ENCODE assay signal across 27 mouse cellular contexts in the genomic region with DNA sequence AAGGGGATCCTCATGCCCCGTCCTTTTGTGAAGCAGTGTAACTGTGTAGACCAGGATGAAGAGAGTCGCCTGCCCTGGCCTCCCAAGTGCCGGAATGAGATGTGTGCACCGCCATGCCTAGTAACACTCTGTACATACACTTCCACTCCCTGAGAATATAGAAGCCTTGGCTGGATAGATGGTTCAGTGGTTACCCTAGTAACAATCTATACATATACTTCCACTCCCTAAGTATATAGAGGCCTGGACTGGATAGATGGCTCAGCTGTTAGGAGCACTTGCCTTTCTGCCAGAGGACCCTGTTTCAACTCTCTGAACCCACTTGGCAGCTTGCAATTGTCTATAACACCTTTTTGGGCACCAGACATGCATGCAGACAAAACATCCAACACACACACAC. TPM values are rescaled to one million over a fixed set of nuclear protein-coding genes. Genes with fewer than 3 reads are reported as not detected.
DNase-seq lines count a peak whose midpoint lies in the region; ATAC-seq and TF ChIP-seq lines count a peak whose summit lies in the region.
"Had no signal": no experiment of that assay in that cellular context is flagged by ENCODE, and none has a peak within 500 bp of the region (broad histone marks: within the 10 kb centered on the region; RNA-seq: fewer than 3 reads in every experiment).

No protein-coding gene starts in this region.

- TF ChIP-seq POLR2A in ES-Bruce4 (IDR thresholded peaks at IDR 0.05; ENCODE audit: insufficient read depth, low read length), result no peak

- no peaks in the 10 kb centered on the region for H3K9me3 ChIP-seq in kidney, embryonic 15.5 days (replicated peaks)
- no peaks in the 10 kb centered on the region for H3K9me3 ChIP-seq in kidney, embryonic 14.5 days (ENCODE audit: control insufficient read depth, low read length)
- H3K9me3 ChIP-seq in ES-Bruce4 (replicated peaks; ENCODE audit: control insufficient read depth, insufficient read depth, low read length, poor library complexity, severe bottlenecking), result 0 out of 2 replicates have a peak, but pooled peaks cover 3% of the 10 kb centered on the region
- H3K9me3 ChIP-seq in intestine, embryonic 16.5 days (ENCODE audit: control insufficient read depth, low read length), result 0 out of 2 replicates have a peak, but pooled peaks cover 3% of the 10 kb centered on the region
- H3K9me3 ChIP-seq in liver, embryonic 16.5 days (replicated peaks; ENCODE audit: control insufficient read depth, low read length), result no peaks in the 10 kb centered on the region
- H3K9me3 ChIP-seq: embryonic facial prominence, embryonic 13.5 days; forebrain, embryonic 15.5 days; hindbrain, embryonic 13.5 days; midbrain, embryonic 12.5 days; neural tube, embryonic 15.5 days had no signal

- H3K9ac ChIP-seq in kidney, embryonic 15.5 days, result no peak overlapping the region
- no peak overlapping the region for H3K9ac ChIP-seq in kidney, embryonic 14.5 days (ENCODE audit: low read depth, low read length)
- H3K9ac ChIP-seq in ES-Bruce4 (ENCODE audit: low read depth, poor library complexity, severe bottlenecking), result no peak overlapping the region
- no peak overlapping the region for H3K9ac ChIP-seq in intestine, embryonic 16.5 days (ENCODE audit: low read depth, low read length)
- no peak overlapping the region for H3K9ac ChIP-seq in liver, embryonic 16.5 days (ENCODE audit: low read depth, low read length)
- H3K9ac ChIP-seq: embryonic facial prominence, embryonic 13.5 days; forebrain, embryonic 15.5 days; hindbrain, embryonic 13.5 days; midbrain, embryonic 12.5 days; neural tube, embryonic 15.5 days had no signal

- H3K36me3 ChIP-seq in kidney, embryonic 15.5 days, result peaks cover 25% of the 10 kb centered on the region
- H3K36me3 ChIP-seq in kidney, embryonic 14.5 days (ENCODE audit: control insufficient read depth, insufficient read depth, low read length), result peaks cover 5% of the 10 kb centered on the region; the same call in 1 of the 2 replicates
- H3K36me3 ChIP-seq in ES-Bruce4 (ENCODE audit: control insufficient read depth, insufficient read depth, low read length, poor library complexity, severe bottlenecking), result no peaks in the 10 kb centered on the region
- 0 out of 2 replicates have a peak, but pooled peaks cover 2% of the 10 kb centered on the region for H3K36me3 ChIP-seq in intestine, embryonic 16.5 days (ENCODE audit: control insufficient read depth, insufficient read depth, low read length)
- no peaks in the 10 kb centered on the region for H3K36me3 ChIP-seq in liver, embryonic 16.5 days (ENCODE audit: control insufficient read depth, insufficient read depth)
- H3K36me3 ChIP-seq: neural tube, embryonic 15.5 days had no signal

- H3K4me3 ChIP-seq in kidney, embryonic 15.5 days (replicated peaks), result no peak overlapping the region
- H3K4me3 ChIP-seq in kidney, embryonic 14.5 days (ENCODE audit: low read length), result no peak overlapping the region
- no peak overlapping the region for H3K4me3 ChIP-seq in ES-Bruce4 (ENCODE audit: low read depth, low read length)
- no peak overlapping the region for H3K4me3 ChIP-seq in intestine, embryonic 16.5 days (ENCODE audit: low read length)
- no peak overlapping the region for H3K4me3 ChIP-seq in liver, embryonic 16.5 days (ENCODE audit: low read depth, low read length)
- H3K4me3 ChIP-seq: embryonic facial prominence, embryonic 13.5 days; forebrain, embryonic 15.5 days; hindbrain, embryonic 13.5 days; left cerebral cortex, adult 2 months; midbrain, embryonic 12.5 days; neural tube, embryonic 15.5 days had no signal

- no peak for DNase-seq in cerebellum, adult 9-11 months
- no peak for DNase-seq in testis, postnatal 14 days (ENCODE audit: low spot score)
- DNase-seq in heart, postnatal 36 days, result no peak
- DNase-seq: adrenal gland, postnatal 10 days; embryo, embryonic 11 days; spleen, adult 18-20 months; thymus, postnatal 36 days had no signal

- no peak for ATAC-seq in kidney, embryonic 15.5 days (replicated peaks; ENCODE audit: low FRiP score)
- ATAC-seq in kidney, embryonic 14.5 days (ENCODE audit: low FRiP score, low TSS enrichment), result no peak
- peak; percentile 56 for ATAC-seq in intestine, embryonic 16.5 days
- ATAC-seq in liver, embryonic 16.5 days (ENCODE audit: low read depth), result peak; percentile 67
- ATAC-seq: activated CD4-positive, CD25-positive, alpha-beta regulatory T cell, adult 4 months; forebrain, embryonic 15.5 days had no signal

- H3K4me2 ChIP-seq in kidney, embryonic 15.5 days, result no peak overlapping the region
- no peak overlapping the region for H3K4me2 ChIP-seq in kidney, embryonic 14.5 days (replicated peaks; ENCODE audit: low read depth, low read length)
- peak overlapping the region; percentile 20; the same call in 1 of the 2 replicates for H3K4me2 ChIP-seq in intestine, embryonic 16.5 days (ENCODE audit: low read depth, low read length)
- peak overlapping the region; percentile 5 for H3K4me2 ChIP-seq in liver, embryonic 16.5 days (ENCODE audit: low read depth, low read length)
- H3K4me2 ChIP-seq: embryonic facial prominence, embryonic 13.5 days; forebrain, embryonic 15.5 days; hindbrain, embryonic 13.5 days; midbrain, embryonic 12.5 days; neural tube, embryonic 15.5 days had no signal

- H3K27ac ChIP-seq in kidney, embryonic 15.5 days, result peak overlapping the region; percentile 42; the same call in 1 of the 2 replicates
- no peak overlapping the region for H3K27ac ChIP-seq in kidney, embryonic 14.5 days (ENCODE audit: low read depth, low read length)
- peak overlapping the region; percentile 66 for H3K27ac ChIP-seq in ES-Bruce4 (ENCODE audit: insufficient read depth, low read length)
- H3K27ac ChIP-seq in intestine, embryonic 16.5 days (ENCODE audit: low read length), result peak overlapping the region; percentile 78
- H3K27ac ChIP-seq in liver, embryonic 16.5 days (ENCODE audit: low read length), result peak overlapping the region; percentile 64; the same call in 1 of the 2 replicates
- H3K27ac ChIP-seq: embryonic facial prominence, embryonic 13.5 days; forebrain, embryonic 15.5 days; hindbrain, embryonic 13.5 days; left cerebral cortex, adult 2 months; midbrain, embryonic 12.5 days; neural tube, embryonic 15.5 days had no signal

- H3K27me3 ChIP-seq in kidney, embryonic 15.5 days, result no peaks in the 10 kb centered on the region
- H3K27me3 ChIP-seq in kidney, embryonic 14.5 days (ENCODE audit: control insufficient read depth, insufficient read depth, low read length), result no peaks in the 10 kb centered on the region
- H3K27me3 ChIP-seq in ES-Bruce4 (ENCODE audit: control insufficient read depth, insufficient read depth, low read length, poor library complexity, severe bottlenecking), result no peaks in the 10 kb centered on the region
- H3K27me3 ChIP-seq in intestine, embryonic 16.5 days (replicated peaks; ENCODE audit: control insufficient read depth, insufficient read depth, low read length), result no peaks in the 10 kb centered on the region
- no peaks in the 10 kb centered on the region for H3K27me3 ChIP-seq in liver, embryonic 16.5 days (ENCODE audit: control insufficient read depth, insufficient read depth, low read depth, low read length)
- H3K27me3 ChIP-seq: embryonic facial prominence, embryonic 13.5 days; forebrain, embryonic 15.5 days; hindbrain, embryonic 13.5 days; midbrain, embryonic 12.5 days; neural tube, embryonic 15.5 days had no signal

- TF ChIP-seq EP300 in ES-Bruce4 (IDR thresholded peaks at IDR 0.05; ENCODE audit: insufficient read depth, low read depth, low read length), result no peak

- TF ChIP-seq CTCF in ES-Bruce4 (IDR thresholded peaks at IDR 0.05; ENCODE audit: low read depth, low read length), result no peak

- peaks cover 11% of the 10 kb centered on the region for H3K4me1 ChIP-seq in kidney, embryonic 15.5 days
- 0 out of 2 replicates have a peak, but pooled peaks cover 3% of the 10 kb centered on the region for H3K4me1 ChIP-seq in kidney, embryonic 14.5 days (ENCODE audit: control insufficient read depth, insufficient read depth, low read length)
- peaks cover 6% of the 10 kb centered on the region for H3K4me1 ChIP-seq in ES-Bruce4 (ENCODE audit: control insufficient read depth, insufficient read depth, low read length)
- H3K4me1 ChIP-seq in intestine, embryonic 16.5 days (ENCODE audit: control insufficient read depth, insufficient read depth, low read length), result peaks cover 14% of the 10 kb centered on the region
- peaks cover 23% of the 10 kb centered on the region for H3K4me1 ChIP-seq in liver, embryonic 16.5 days (ENCODE audit: control insufficient read depth, low read depth, low read length)

- 85% methylated on average over 4 of the region's 4 CpGs for WGBS in kidney, embryonic 15.5 days
- WGBS in kidney, embryonic 14.5 days, result 85% methylated on average over 4 of the region's 4 CpGs
- 86% methylated on average over 4 of the region's 4 CpGs for WGBS in intestine, embryonic 16.5 days
- 72% methylated on average over 4 of the region's 4 CpGs for WGBS in liver, embryonic 16.5 days (ENCODE audit: insufficient replicate concordance)

- intact Hi-C loops in heart, postnatal 36 days (cut with DNase I), result no loop called here

RNA-seq across cellular contexts. Expression of gene Morn3, which starts 11.7 kb away (rescaled TPM):
- 0.26 TPM in 1 of 2 replicates, not detected in the other for polyA plus RNA-seq in kidney, embryonic 15.5 days (2015; fragmentation: Nextera tagmentation; extraction: Ambion mirVana)
- 1.3 and 1.7 TPM in 2 replicates for polyA plus RNA-seq in kidney, embryonic 14.5 days (2014; fragmentation: Nextera tagmentation; extraction: Ambion mirVana)
- not detected in 2 replicates for polyA plus RNA-seq in ES-Bruce4 (2011; ENCODE audit: insufficient read depth, insufficient read length, low read depth, missing spikeins)
- polyA plus RNA-seq in intestine, embryonic 16.5 days (2015; fragmentation: Nextera tagmentation; extraction: Ambion mirVana), result 0.57 TPM in 1 of 2 replicates, not detected in the other
- polyA plus RNA-seq in liver, embryonic 16.5 days (2015; fragmentation: Nextera tagmentation; extraction: Ambion mirVana), result not detected in 2 replicates
- not detected for total RNA-seq in heart, postnatal 36 days (2021)
- total RNA-seq: adrenal gland, postnatal 10 days; gastrocnemius, postnatal 10 days; heart, adult 18-20 months; heart, postnatal 25 days; left cerebral cortex, adult 2 months; left cerebral cortex, postnatal 36 days; liver, adult 2 months; megakaryocyte progenitor cell, adult 5-6 weeks; MEL had no signal
- polyA plus RNA-seq: embryonic facial prominence, embryonic 13.5 days; heart, embryonic 14.5 days; liver, adult 2 months; midbrain, embryonic 12.5 days had no signal

RNA-seq across cellular contexts. Expression of gene Orai1, which starts 20.2 kb away (rescaled TPM):
- polyA plus RNA-seq in kidney, embryonic 15.5 days (2015; fragmentation: Nextera tagmentation; extraction: Ambion mirVana), result 17.5 and 18.5 TPM in 2 replicates
- 21.5 and 23.2 TPM in 2 replicates for polyA plus RNA-seq in kidney, embryonic 14.5 days (2014; fragmentation: Nextera tagmentation; extraction: Ambion mirVana)
- polyA plus RNA-seq in ES-Bruce4 (2011; ENCODE audit: insufficient read depth, insufficient read length, low read depth, missing spikeins), result 12.7 and 13.3 TPM in 2 replicates
- polyA plus RNA-seq in intestine, embryonic 16.5 days (2015; fragmentation: Nextera tagmentation; extraction: Ambion mirVana), result 20.1 and 21.9 TPM in 2 replicates
- polyA plus RNA-seq in liver, embryonic 16.5 days (2015; fragmentation: Nextera tagmentation; extraction: Ambion mirVana), result 8.3 and 8.4 TPM in 2 replicates
- 10 to 100 TPM; 16.7 to 19.3 TPM for total RNA-seq in heart, postnatal 36 days (2021)

RNA-seq across cellular contexts. Expression of gene Tmem120b, which starts 33.1 kb away (rescaled TPM):
- polyA plus RNA-seq in kidney, embryonic 15.5 days (2015; fragmentation: Nextera tagmentation; extraction: Ambion mirVana), result 15.3 and 19.2 TPM in 2 replicates
- polyA plus RNA-seq in kidney, embryonic 14.5 days (2014; fragmentation: Nextera tagmentation; extraction: Ambion mirVana), result 12.0 and 13.1 TPM in 2 replicates
- 8.9 and 9.1 TPM in 2 replicates for polyA plus RNA-seq in ES-Bruce4 (2011; ENCODE audit: insufficient read depth, insufficient read length, low read depth, missing spikeins)
- 10.4 and 10.9 TPM in 2 replicates for polyA plus RNA-seq in intestine, embryonic 16.5 days (2015; fragmentation: Nextera tagmentation; extraction: Ambion mirVana)
- 25.1 and 26.1 TPM in 2 replicates for polyA plus RNA-seq in liver, embryonic 16.5 days (2015; fragmentation: Nextera tagmentation; extraction: Ambion mirVana)
- total RNA-seq in heart, postnatal 36 days (2021), result 10 to 100 TPM in 1 of 2 experiments, 1 to 10 TPM in 1; 7.3 to 10.7 TPM

RNA-seq across cellular contexts. Expression of gene Kdm2b, which starts 45.5 kb away (rescaled TPM):
- 92.2 and 96.8 TPM in 2 replicates for polyA plus RNA-seq in kidney, embryonic 15.5 days (2015; fragmentation: Nextera tagmentation; extraction: Ambion mirVana)
- 59.1 and 105 TPM in 2 replicates for polyA plus RNA-seq in kidney, embryonic 14.5 days (2014; fragmentation: Nextera tagmentation; extraction: Ambion mirVana)
- polyA plus RNA-seq in ES-Bruce4 (2011; ENCODE audit: insufficient read depth, insufficient read length, low read depth, missing spikeins), result 50.3 and 56.8 TPM in 2 replicates
- polyA plus RNA-seq in intestine, embryonic 16.5 days (2015; fragmentation: Nextera tagmentation; extraction: Ambion mirVana), result 21.6 and 22.4 TPM in 2 replicates
- polyA plus RNA-seq in liver, embryonic 16.5 days (2015; fragmentation: Nextera tagmentation; extraction: Ambion mirVana), result 14.4 and 15.3 TPM in 2 replicates
- 10 to 100 TPM; 16.6 to 19.0 TPM for total RNA-seq in heart, postnatal 36 days (2021)

Comparison
In these comparisons a context has a peak if more than half of its experiments do, and no peak if none do; other contexts are left out.
1. ATAC-seq: peak in intestine, embryonic 16.5 days (single experiment) and liver, embryonic 16.5 days (single experiment); none in kidney, embryonic 15.5 days (single experiment) and kidney, embryonic 14.5 days (single experiment).
2. H3K4me2 ChIP-seq: peak in intestine, embryonic 16.5 days (single experiment) and liver, embryonic 16.5 days (single experiment); none in kidney, embryonic 15.5 days (single experiment) and kidney, embryonic 14.5 days (single experiment).